33 mouse cellular contexts compared by ENCODE assay signal in genomic region chr15:102567849-102568248, GRCm38 (mm10). TPM values are rescaled to one million over a fixed set of nuclear protein-coding genes. Genes with fewer than 3 reads are reported as not detected.
"Had no signal": no experiment of that assay in that cellular context is flagged by ENCODE, and none has a peak within 500 bp of the region (broad histone marks: within the 10 kb centered on the region; RNA-seq: fewer than 3 reads in every experiment).

No protein-coding gene starts in this region.

- H3K4me3 ChIP-seq: embryonic facial prominence, embryonic 10.5 days; embryonic facial prominence, embryonic 12.5 days; embryonic facial prominence, embryonic 13.5 days; embryonic facial prominence, embryonic 15.5 days; erythroblast, embryonic 14.5 days; forebrain, embryonic 10.5 days; forebrain, embryonic 12.5 days; forebrain, embryonic 13.5 days; forebrain, embryonic 15.5 days; gastrocnemius, adult 2 months; heart, adult 2 months; heart, embryonic 10.5 days had no signal

- H3K27ac ChIP-seq: embryonic facial prominence, embryonic 10.5 days; embryonic facial prominence, embryonic 12.5 days; embryonic facial prominence, embryonic 13.5 days; embryonic facial prominence, embryonic 15.5 days; forebrain, embryonic 10.5 days; forebrain, embryonic 12.5 days; forebrain, embryonic 13.5 days; forebrain, embryonic 15.5 days; gastrocnemius, adult 2 months; heart, adult 2 months; heart, embryonic 10.5 days had no signal

- H3K36me3 ChIP-seq: forebrain, embryonic 15.5 days had no signal

- H3K9ac ChIP-seq: embryonic facial prominence, embryonic 12.5 days; embryonic facial prominence, embryonic 13.5 days; embryonic facial prominence, embryonic 15.5 days; forebrain, embryonic 12.5 days; forebrain, embryonic 13.5 days; forebrain, embryonic 15.5 days; forebrain, postnatal 0 days had no signal

- H3K27me3 ChIP-seq: embryonic facial prominence, embryonic 12.5 days; embryonic facial prominence, embryonic 13.5 days; embryonic facial prominence, embryonic 15.5 days; forebrain, embryonic 12.5 days; forebrain, embryonic 13.5 days; forebrain, embryonic 15.5 days had no signal

- H3K9me3 ChIP-seq: embryonic facial prominence, embryonic 10.5 days; embryonic facial prominence, embryonic 12.5 days; embryonic facial prominence, embryonic 13.5 days; embryonic facial prominence, embryonic 15.5 days; forebrain, embryonic 10.5 days; forebrain, embryonic 12.5 days; forebrain, embryonic 13.5 days; forebrain, embryonic 15.5 days; heart, embryonic 10.5 days had no signal

- H3K4me1 ChIP-seq: embryonic facial prominence, embryonic 12.5 days; embryonic facial prominence, embryonic 13.5 days; embryonic facial prominence, embryonic 15.5 days; forebrain, embryonic 10.5 days; forebrain, embryonic 12.5 days; forebrain, embryonic 13.5 days; forebrain, embryonic 15.5 days; heart, embryonic 10.5 days had no signal

- DNase-seq: cerebellum, adult 9-11 months; cerebellum, postnatal 10 days; cerebellum, postnatal 14 days; cerebellum, postnatal 25 days; cerebellum, postnatal 36 days; embryo, embryonic 11 days; forebrain, postnatal 0 days; gastrocnemius, adult 2 months; gastrocnemius, postnatal 10 days; gastrocnemius, postnatal 14 days; gastrocnemius, postnatal 25 days; gastrocnemius, postnatal 36 days; heart, adult 11 months; heart, adult 18-20 months; heart, adult 2 months had no signal

RNA-seq across cellular contexts. Expression of gene Gm28047, which starts 57.0 kb away (rescaled TPM):
- total RNA-seq: common myeloid progenitor, adult 5-6 weeks; forebrain, postnatal 0 days; granulocyte monocyte progenitor cell, adult 5-6 weeks had no signal
- polyA plus RNA-seq: cortical plate, adult 2 months; embryonic facial prominence, embryonic 10.5 days; embryonic facial prominence, embryonic 12.5 days; embryonic facial prominence, embryonic 13.5 days; embryonic facial prominence, embryonic 14.5 days; embryonic facial prominence, embryonic 15.5 days; forebrain, embryonic 10.5 days; forebrain, embryonic 12.5 days; forebrain, embryonic 13.5 days; forebrain, embryonic 14.5 days; forebrain, embryonic 15.5 days; forebrain, embryonic 16.5 days; frontal cortex, adult 2 months; gonadal fat pad, adult 2 months; heart, adult 2 months; heart, embryonic 10.5 days had no signal
